Mouse (Mus musculus) pancreas, adult 10 weeks (tissue): ENCODE results near the gene Cenpl. TPM values are rescaled to one million over a fixed set of nuclear protein-coding genes. Genes with fewer than 3 reads are reported as not detected.

Experiments used
- polyA plus RNA-seq: library from polyadenylated mRNA; stranded (reverse); fragments of 350-450 nt; fragmentation: Illumina TruSeq; extraction: RNeasy Lipid Tissue Mini Kit (QIAGEN cat#74804); gene quantifications from one replicate; pipeline ENCODE4 v1.2.3, GENCODE M21; 2015; ENCODE audit warnings: low read depth, low replicate concordance; ENCODE audit not compliant: insufficient read depth

Cenpl gene
- polyA plus RNA-seq, result 0.65 TPM

GRCm38 (mm10) chr1:161070352-161071271 is at the start of gene Cenpl, which contains the start of gene Dars2:
Gene Cenpl (plus strand): TSS chr1:161070713.
Gene Dars2 (minus strand): TSS chr1:161070658.

DNA sequence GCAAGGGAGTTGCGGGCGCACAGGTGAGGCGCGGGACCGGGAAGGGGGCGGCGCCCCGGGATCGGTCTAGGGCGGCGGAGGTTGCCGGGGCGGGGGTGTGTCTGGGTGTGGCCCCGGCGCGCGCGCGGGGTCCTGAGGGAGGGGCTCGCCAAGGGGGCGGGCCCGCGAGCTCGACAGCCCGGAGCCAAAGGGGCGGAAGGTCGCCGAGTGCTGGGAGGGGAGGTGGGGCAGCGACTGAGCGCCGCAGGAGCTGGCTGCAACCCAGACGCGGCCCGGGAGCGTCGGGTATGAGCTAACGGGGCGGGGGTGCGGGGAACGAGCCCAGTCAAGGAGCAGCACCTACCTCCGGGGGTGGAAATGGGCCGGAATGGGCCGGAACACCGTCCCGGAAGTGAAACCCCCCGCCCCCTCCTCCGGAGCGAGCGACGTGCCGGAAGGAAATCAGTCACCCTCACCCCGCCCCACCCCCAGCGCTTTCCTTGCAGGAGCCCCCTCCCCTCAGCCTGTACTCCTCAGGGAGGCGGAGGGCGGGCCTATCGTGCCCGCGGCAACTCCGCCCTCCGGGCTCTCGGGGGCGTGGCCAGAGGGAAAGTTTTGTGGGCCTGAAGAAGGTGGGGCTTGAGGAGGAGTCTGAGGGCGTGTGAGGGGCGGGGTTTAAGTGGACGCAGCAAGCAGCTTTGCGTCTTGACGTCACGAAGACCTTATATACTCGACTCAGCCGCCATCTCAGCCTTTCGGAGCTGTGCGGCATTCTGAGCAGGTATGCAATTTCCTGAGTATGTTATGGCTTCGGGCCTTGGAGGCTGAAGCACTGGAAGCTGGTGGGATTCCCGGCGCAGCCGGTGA is 35.9 kb upstream of the Cenpl start, which contains the start of gene Zbtb37:
TSS of gene Zbtb37 (minus strand) at position 415 of the 846 bp plus-strand sequence.

DNA sequence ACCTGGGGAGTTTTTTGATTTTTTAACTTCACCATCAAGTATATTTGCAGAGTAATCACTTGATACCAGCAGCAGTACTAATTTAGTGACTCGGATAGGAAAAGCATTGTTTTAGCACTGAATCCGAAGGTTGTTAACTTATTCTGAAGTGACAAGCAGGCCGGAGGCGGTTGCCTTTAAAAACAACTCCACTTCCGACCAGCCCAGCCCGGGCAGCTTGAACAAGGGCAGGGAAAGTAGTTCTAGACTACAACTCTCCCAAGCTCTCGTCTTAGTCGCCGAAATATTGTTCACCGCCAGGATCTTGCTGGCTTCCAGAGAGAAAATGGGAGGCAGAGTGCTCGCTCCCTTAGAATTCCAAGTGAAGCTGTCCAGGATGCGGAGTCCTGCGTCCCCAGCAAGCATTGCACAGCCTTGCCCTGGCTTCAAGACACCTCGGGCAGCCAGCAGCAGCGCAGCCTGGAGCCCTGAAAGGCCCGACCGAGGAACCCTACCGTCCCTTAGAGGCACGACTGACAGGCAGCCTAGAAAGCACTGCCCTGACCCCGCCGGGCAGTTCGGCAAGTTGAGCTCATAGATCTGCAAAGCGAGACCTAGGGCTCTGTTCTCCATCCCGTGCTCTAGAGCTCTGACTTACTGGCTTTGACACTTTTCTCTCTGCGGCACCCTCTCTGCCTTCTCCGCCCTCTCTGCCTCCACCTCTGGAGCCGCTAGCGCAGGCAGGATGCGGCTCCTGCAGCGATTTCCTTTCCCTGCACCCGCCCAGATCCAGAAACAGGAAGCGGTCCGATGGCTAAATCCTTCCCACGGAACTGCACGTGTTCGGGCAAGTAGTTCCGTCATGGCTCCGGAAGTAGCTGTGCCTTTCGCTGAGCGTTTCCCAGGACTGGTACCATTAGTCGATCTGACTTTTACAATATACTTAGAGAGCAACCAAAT is 60.5 kb downstream of the Cenpl start, which contains the start of gene Klhl20:
TSS of gene Klhl20 (minus strand) at position 786 of the 939 bp plus-strand sequence.

Other genes starting within 250 kb of the Cenpl start
- 3.5 TPM for gene Rc3h1, start 164.3 kb upstream of the Cenpl start, polyA plus RNA-seq
- gene Serpinc1, start 92.1 kb upstream of the Cenpl start, polyA plus RNA-seq, result not detected
- 1.1 TPM for gene Zbtb37, start 35.9 kb upstream of the Cenpl start, polyA plus RNA-seq
- 3.2 TPM for gene Dars2, start 55 bp upstream of the Cenpl start, polyA plus RNA-seq
- 3.5 TPM for gene Klhl20, start 60.8 kb downstream of the Cenpl start, polyA plus RNA-seq
- not detected for gene Ankrd45, start 72.0 kb downstream of the Cenpl start, polyA plus RNA-seq
- gene Tex50, start 88.6 kb downstream of the Cenpl start, polyA plus RNA-seq, result not detected
- 30.6 TPM for gene Prdx6, start 180.5 kb downstream of the Cenpl start, polyA plus RNA-seq